Mouse (Mus musculus): ENCODE results near the gene Myrip. TPM values are rescaled to one million over a fixed set of nuclear protein-coding genes. Genes with fewer than 3 reads are reported as not detected.

Myrip gene
- polyA plus RNA-seq, 1 experiment from 2014 or later = 0.86 TPM

DNA sequence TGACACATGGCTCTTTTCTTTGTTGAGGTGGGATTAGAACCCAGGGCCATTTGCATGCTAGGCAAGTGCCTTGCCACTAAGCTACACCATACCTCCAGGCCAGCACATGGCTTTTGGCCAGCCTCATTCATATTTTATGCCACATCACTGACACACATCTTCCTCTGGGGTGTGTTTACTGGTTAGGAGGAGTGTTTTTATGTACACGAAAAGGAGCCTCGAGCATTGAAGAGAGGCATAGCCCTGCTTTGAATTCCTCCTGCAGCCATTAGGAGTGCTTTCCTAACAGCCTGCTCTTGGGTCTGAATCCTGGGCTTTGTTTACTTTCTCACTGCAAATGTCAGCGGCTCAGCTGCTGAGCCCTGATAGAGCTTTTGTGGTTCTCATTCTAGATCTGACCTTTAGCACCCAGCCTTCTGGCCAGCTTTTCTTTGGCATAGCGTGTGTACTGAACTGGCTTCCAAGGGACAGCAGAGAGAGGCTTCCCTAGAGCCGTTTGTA is 44.4 kb downstream of the Myrip start:
- Histone ChIP-seq H3K4me3 (ENCODE audit: low read depth, low read length) (no peak overlapping the region), H3K4me1 (replicated peaks; ENCODE audit: control insufficient read depth, insufficient read depth, low read length) (peaks cover 4% of the 10 kb centered on the region; the same call in 1 of the 2 replicates), H3K4me2 (ENCODE audit: low read depth, low read length, severe bottlenecking) (no peak overlapping the region), H3K36me3 (ENCODE audit: control insufficient read depth, insufficient read depth, low read length) (no peaks in the 10 kb centered on the region), H3K27me3 (ENCODE audit: control insufficient read depth, insufficient read depth, low read length) (no peaks in the 10 kb centered on the region), H3K27ac (ENCODE audit: low read depth, low read length) (no peak overlapping the region), H3K9ac (ENCODE audit: low read length) (no peak overlapping the region), H3K9me3 (ENCODE audit: control insufficient read depth, low read length) (no peaks in the 10 kb centered on the region)
- DNase-seq (ENCODE audit: low spot score) = no peak
- 37% methylated on average over 5 of the region's 5 CpGs for WGBS
- no peak for ATAC-seq (replicated peaks; ENCODE audit: low FRiP score)

- Histone ChIP-seq H3K27ac (ENCODE audit: low read depth, low read length) (no peak overlapping the region), H3K27me3 (ENCODE audit: control insufficient read depth, insufficient read depth, low read length) (no peaks in the 10 kb centered on the region), H3K36me3 (ENCODE audit: control insufficient read depth, insufficient read depth, low read length) (no peaks in the 10 kb centered on the region), H3K4me3 (ENCODE audit: low read depth, low read length) (no peak overlapping the region), H3K9ac (ENCODE audit: low read length) (no peak overlapping the region), H3K4me2 (ENCODE audit: low read depth, low read length, severe bottlenecking) (no peak overlapping the region), H3K9me3 (ENCODE audit: control insufficient read depth, low read length) (no peaks in the 10 kb centered on the region; the same call in 1 of the 2 replicates), H3K4me1 (replicated peaks; ENCODE audit: control insufficient read depth, insufficient read depth, low read length) (peaks cover 2% of the 10 kb centered on the region; the same call in 1 of the 2 replicates)
- DNase-seq (ENCODE audit: low spot score) (no peak), ATAC-seq (replicated peaks; ENCODE audit: low FRiP score) (no peak)
- 53% methylated on average over 4 of the region's 4 CpGs for WGBS
Measured at GRCm38 (mm10) chr9:120349145-120349544, 47.8 kb downstream of the Myrip start.

GRCm38 (mm10) chr9:120350346-120350745 is 49.0 kb downstream of the Myrip start:
- H3K4me1 ChIP-seq (replicated peaks; ENCODE audit: control insufficient read depth, insufficient read depth, low read length) = peaks cover 2% of the 10 kb centered on the region; the same call in 1 of the 2 replicates
- no peak overlapping the region for H3K9ac ChIP-seq (ENCODE audit: low read length)
- H3K36me3 ChIP-seq (ENCODE audit: control insufficient read depth, insufficient read depth, low read length) = no peaks in the 10 kb centered on the region
- no peaks in the 10 kb centered on the region for H3K27me3 ChIP-seq (ENCODE audit: control insufficient read depth, insufficient read depth, low read length)
- no peaks in the 10 kb centered on the region; the same call in 1 of the 2 replicates for H3K9me3 ChIP-seq (ENCODE audit: control insufficient read depth, low read length)
- 80% methylated on average over 6 of the region's 6 CpGs for WGBS
- no peak overlapping the region for H3K27ac ChIP-seq (ENCODE audit: low read depth, low read length)
- no peak overlapping the region for H3K4me3 ChIP-seq (ENCODE audit: low read depth, low read length)
- no peak overlapping the region for H3K4me2 ChIP-seq (ENCODE audit: low read depth, low read length, severe bottlenecking)
- ATAC-seq (replicated peaks; ENCODE audit: low FRiP score) = no peak
- no peak for DNase-seq (ENCODE audit: low spot score)

DNA sequence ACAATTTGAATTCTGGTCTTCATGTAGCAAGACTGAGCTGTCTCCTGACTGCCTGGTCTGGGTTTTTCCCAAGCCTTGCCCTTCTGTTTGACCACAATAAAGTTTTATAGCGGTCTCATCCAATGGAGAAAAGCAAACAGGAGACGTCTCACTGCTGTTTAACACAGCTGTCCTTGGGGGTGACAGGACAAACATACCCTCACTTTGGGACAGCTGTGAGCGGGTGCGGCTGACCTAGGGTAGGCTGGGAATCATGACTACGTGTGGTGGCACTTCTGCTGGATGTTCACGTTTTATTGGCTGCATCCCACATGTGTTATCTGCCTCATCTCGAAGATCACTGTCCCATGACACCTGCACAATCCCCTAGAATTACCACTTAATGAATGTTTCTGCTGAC is 49.7 kb downstream of the Myrip start:
- Histone ChIP-seq H3K36me3 (ENCODE audit: control insufficient read depth, insufficient read depth, low read length) (no peaks in the 10 kb centered on the region), H3K9me3 (ENCODE audit: control insufficient read depth, low read length) (no peaks in the 10 kb centered on the region; the same call in 1 of the 2 replicates), H3K27me3 (ENCODE audit: control insufficient read depth, insufficient read depth, low read length) (no peaks in the 10 kb centered on the region), H3K4me2 (ENCODE audit: low read depth, low read length, severe bottlenecking) (no peak overlapping the region), H3K4me1 (replicated peaks; ENCODE audit: control insufficient read depth, insufficient read depth, low read length) (no peaks in the 10 kb centered on the region; the same call in 1 of the 2 replicates), H3K4me3 (ENCODE audit: low read depth, low read length) (no peak overlapping the region), H3K27ac (ENCODE audit: low read depth, low read length) (no peak overlapping the region), H3K9ac (ENCODE audit: low read length) (no peak overlapping the region)
- ATAC-seq (replicated peaks; ENCODE audit: low FRiP score) (no peak), DNase-seq (ENCODE audit: low spot score) (no peak)
- WGBS = 83% methylated on average over 7 of the region's 7 CpGs

DNA sequence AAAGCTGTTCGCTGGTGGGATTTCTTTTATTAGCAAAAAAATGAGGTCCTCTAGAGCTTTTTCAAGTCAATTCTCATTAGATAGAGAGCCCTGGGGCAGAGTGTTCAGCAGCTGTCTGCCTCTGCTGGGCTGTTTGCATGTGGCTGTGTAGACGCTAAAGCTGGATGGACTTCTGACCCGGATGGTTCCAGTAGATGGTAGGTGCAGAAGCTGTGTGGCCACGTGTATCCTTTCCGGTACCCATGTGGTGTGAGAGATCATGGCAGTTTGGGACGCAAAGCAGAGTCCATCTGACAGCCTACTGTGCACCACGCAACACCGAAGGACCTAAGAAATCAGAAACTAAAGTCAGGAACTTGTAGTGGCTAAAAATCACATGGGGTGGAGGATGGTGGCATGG is 50.2 kb downstream of the Myrip start:
- no peaks in the 10 kb centered on the region for H3K36me3 ChIP-seq (ENCODE audit: control insufficient read depth, insufficient read depth, low read length)
- no peak overlapping the region for H3K9ac ChIP-seq (ENCODE audit: low read length)
- H3K4me3 ChIP-seq (ENCODE audit: low read depth, low read length) = no peak overlapping the region
- no peaks in the 10 kb centered on the region for H3K27me3 ChIP-seq (ENCODE audit: control insufficient read depth, insufficient read depth, low read length)
- no peaks in the 10 kb centered on the region; the same call in 1 of the 2 replicates for H3K9me3 ChIP-seq (ENCODE audit: control insufficient read depth, low read length)
- no peaks in the 10 kb centered on the region for H3K4me1 ChIP-seq (replicated peaks; ENCODE audit: control insufficient read depth, insufficient read depth, low read length)
- WGBS = 94% methylated on average over 8 of the region's 8 CpGs
- no peak overlapping the region for H3K4me2 ChIP-seq (ENCODE audit: low read depth, low read length, severe bottlenecking)
- no peak overlapping the region for H3K27ac ChIP-seq (ENCODE audit: low read depth, low read length)
- ATAC-seq (replicated peaks; ENCODE audit: low FRiP score) = no peak
- DNase-seq (ENCODE audit: low spot score) = no peak

DNA sequence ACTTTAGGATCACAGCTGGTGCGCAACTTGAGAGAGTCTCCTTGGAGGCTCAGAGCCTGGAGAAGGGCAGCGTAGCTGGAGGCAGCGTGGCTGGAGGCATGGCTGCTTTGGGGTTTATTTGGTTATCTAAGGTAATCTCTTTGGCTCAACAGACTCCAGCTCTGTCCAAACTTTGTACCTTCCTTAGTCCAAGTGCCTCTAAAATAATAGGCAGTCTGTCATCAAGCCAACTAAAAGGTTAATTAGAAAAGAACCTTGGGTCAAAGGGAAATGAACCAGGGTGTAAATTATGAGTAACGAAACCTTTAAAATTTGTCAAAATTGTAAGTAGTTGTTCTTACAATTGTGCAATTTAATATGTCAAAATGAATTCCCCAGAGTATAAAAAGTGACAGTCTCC is 51.7 kb downstream of the Myrip start:
- 88% methylated on average over 4 of the region's 4 CpGs for WGBS

GRCm38 (mm10) chr9:120353967-120354366 is 52.7 kb downstream of the Myrip start:
- Histone ChIP-seq H3K4me1 (replicated peaks; ENCODE audit: control insufficient read depth, insufficient read depth, low read length) (no peaks in the 10 kb centered on the region), H3K27ac (ENCODE audit: low read depth, low read length) (no peak overlapping the region), H3K4me3 (ENCODE audit: low read depth, low read length) (no peak overlapping the region), H3K27me3 (ENCODE audit: control insufficient read depth, insufficient read depth, low read length) (no peaks in the 10 kb centered on the region), H3K9me3 (ENCODE audit: control insufficient read depth, low read length) (no peaks in the 10 kb centered on the region; the same call in 1 of the 2 replicates), H3K9ac (ENCODE audit: low read length) (no peak overlapping the region), H3K36me3 (ENCODE audit: control insufficient read depth, insufficient read depth, low read length) (no peaks in the 10 kb centered on the region), H3K4me2 (ENCODE audit: low read depth, low read length, severe bottlenecking) (no peak overlapping the region)
- 81% methylated on average over 3 of the region's 3 CpGs for WGBS
- DNase-seq (ENCODE audit: low spot score) (no peak), ATAC-seq (replicated peaks; ENCODE audit: low FRiP score) (no peak)

More for the DNA sequence above, 51.7 kb downstream of the Myrip start:
- Histone ChIP-seq H3K9ac (ENCODE audit: low read length) (no peak overlapping the region), H3K36me3 (ENCODE audit: control insufficient read depth, insufficient read depth, low read length) (no peaks in the 10 kb centered on the region), H3K27ac (ENCODE audit: low read depth, low read length) (no peak overlapping the region), H3K4me2 (ENCODE audit: low read depth, low read length, severe bottlenecking) (no peak overlapping the region), H3K4me3 (ENCODE audit: low read depth, low read length) (no peak overlapping the region), H3K9me3 (ENCODE audit: control insufficient read depth, low read length) (no peaks in the 10 kb centered on the region; the same call in 1 of the 2 replicates), H3K27me3 (ENCODE audit: control insufficient read depth, insufficient read depth, low read length) (no peaks in the 10 kb centered on the region), H3K4me1 (replicated peaks; ENCODE audit: control insufficient read depth, insufficient read depth, low read length) (no peaks in the 10 kb centered on the region)
- DNase-seq (ENCODE audit: low spot score) (no peak), ATAC-seq (replicated peaks; ENCODE audit: low FRiP score) (no peak)

DNA sequence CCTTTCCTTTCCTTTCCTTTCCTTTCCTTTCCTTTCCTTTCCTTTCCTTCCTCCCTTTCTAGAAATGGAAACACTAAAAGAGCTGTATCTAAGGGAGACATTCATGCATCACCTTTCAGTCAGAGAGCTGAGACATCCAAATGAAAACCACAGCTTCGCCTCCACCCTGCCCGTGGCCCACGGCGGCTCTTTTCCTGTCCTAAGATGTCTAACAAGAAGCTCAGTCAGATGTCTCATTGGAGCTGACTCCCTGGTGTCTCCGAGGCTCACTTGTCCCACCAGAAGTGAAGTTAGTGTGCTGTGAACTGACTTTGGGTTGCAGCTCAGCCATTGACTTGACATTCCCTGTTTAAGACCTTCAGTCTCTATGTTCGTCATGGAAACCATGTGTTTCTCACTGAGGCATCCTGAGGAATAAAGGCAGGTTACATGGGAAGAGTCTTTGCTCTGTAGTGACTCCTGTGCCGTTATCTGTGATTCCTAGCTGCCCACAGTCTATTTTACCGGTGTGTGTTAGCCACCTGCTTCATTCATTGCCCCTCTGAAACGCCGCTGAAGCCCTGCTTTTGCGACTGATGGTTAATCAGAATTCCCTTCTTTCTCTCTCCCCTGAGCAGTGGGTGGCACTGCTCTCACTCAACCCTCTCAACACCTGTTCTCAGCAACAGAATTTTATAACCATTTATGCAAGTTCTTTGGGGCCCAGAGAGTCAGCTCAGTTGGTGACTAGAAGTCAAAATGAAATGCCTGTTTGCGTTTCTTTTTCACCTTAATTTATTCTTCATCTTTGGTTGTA is 53.4 kb downstream of the Myrip start:
- 92% methylated on average over 12 of the region's 12 CpGs for WGBS
- H3K9me3 ChIP-seq (ENCODE audit: control insufficient read depth, low read length) = no peaks in the 10 kb centered on the region; the same call in 1 of the 2 replicates
- ATAC-seq (replicated peaks; ENCODE audit: low FRiP score) = no peak

More for the DNA sequence above, 53.4 kb downstream of the Myrip start:
- Histone ChIP-seq H3K9ac (ENCODE audit: low read length) (no peak overlapping the region), H3K4me2 (ENCODE audit: low read depth, low read length, severe bottlenecking) (no peak overlapping the region), H3K27me3 (ENCODE audit: control insufficient read depth, insufficient read depth, low read length) (no peaks in the 10 kb centered on the region), H3K36me3 (ENCODE audit: control insufficient read depth, insufficient read depth, low read length) (no peaks in the 10 kb centered on the region), H3K4me3 (ENCODE audit: low read depth, low read length) (no peak overlapping the region), H3K4me1 (replicated peaks; ENCODE audit: control insufficient read depth, insufficient read depth, low read length) (no peaks in the 10 kb centered on the region), H3K27ac (ENCODE audit: low read depth, low read length) (no peak overlapping the region)
- no peak for DNase-seq (ENCODE audit: low spot score)
